Mouse (Mus musculus): ENCODE data around the gene Dars.
A peak's percentile ranks its signal among the peaks of the same experiment; 100 is the strongest.

Gene Dars

DNA sequence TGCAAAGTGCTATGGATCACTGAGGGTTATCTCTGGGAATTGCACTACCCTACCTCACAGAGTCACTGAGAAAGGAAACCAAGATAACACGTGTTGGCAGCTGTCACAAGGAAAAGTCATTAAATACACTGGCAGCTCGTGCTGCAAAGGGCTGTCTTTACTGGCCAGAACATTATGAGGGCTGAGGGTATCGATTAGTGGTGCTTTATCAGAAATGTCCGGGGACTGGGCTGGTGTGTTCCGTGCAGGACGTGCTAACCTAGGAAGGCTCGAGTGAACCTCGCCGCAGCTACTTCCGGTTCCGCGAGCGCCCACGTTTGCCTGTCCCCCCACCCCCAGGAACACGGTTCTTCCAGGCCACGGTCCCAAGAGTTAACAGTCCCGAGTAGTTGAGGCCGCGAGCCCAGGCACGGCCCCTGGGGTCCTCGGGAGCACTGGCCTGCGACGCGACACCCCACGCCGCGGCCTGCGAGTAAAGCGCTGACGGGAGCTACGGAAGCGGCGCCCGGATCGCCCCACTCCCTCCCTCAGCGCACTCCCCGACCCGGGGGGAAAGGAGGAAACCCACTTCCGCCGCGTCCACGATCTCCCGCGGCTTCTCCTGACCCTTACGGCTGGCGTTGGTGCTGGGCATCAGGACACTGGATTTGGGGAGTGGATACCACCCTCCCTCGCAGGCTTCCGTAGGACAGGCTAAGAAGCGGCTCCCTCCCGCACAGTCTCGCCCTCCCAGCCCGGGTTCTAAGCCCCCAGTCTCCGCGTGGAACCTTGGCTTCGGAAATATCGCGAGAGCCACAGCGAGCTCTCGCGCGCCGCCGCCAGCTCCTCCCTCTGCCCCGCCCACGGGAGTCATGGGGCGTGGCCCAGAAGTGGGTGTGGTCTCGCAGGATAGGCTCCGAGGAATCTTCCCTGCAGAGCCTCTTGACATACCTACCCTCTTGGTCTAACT, at the start of gene Dars:
Gene Dars, minus strand, starts transcription at position 785 of the 949 bp plus-strand sequence.
- DNase-seq (ENCODE audit: low spot score) = peak; percentile 81

DNA sequence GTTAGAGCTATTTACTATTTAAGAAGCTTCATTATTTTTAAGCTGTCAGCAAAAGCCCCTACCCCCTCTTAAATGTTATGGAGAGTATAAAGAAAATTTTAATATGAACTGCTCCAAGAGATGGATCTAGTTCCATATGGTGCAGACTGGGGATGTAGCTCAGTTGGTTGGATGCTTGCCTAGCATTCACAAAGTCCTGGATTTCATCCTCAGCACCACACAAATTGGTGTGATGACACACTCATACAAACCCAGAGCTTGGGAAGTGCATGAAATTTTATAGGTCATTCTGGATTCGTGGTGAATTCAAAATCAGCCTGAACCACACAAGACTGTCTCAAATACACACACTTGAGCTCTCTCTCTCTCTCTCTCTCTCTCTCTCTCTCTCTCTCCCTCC, 49.7 kb upstream of the Dars start:
- no peak for DNase-seq (ENCODE audit: low spot score)

DNA sequence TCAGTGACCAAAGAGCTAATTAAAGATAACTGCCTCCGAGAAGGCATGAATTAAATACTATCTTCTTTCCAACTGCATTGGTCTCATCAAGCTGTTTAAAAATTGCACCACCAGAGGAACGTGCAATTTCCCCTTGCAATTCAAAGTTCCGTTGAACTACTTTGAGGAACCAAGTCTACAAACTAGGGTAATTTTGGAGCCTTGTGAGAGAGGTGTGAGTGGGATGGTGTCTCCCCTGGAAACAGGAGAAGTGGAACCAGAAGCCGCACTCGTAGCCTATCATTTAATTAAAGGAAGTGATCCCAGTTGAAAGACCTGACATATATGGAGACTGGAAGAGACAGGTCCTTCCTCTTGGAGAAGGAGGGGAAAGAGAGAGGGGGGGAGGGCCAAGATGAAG, 46.3 kb upstream of the Dars start:
- DNase-seq (ENCODE audit: low spot score) = no peak

DNA sequence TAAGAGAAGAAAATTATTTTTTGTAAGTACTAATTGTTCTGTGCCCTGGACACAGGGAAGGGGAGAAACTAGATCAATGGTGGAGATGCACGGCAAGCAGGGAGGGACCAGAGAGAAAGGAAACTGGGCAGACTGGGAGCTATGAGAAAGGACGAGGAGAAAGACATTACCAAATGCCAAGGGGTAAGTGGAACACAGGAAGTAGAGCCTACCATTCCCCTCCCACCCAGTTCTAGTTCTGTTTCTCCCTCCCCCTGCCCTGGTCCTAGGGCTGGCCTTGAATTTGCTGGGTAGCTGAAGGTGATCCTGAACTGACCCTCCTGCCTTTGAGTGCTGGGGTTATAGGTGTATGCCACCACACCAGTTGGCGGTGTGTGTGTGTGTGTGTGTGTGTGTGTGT, 45.2 kb upstream of the Dars start:
- no peak for DNase-seq (ENCODE audit: low spot score)

DNA sequence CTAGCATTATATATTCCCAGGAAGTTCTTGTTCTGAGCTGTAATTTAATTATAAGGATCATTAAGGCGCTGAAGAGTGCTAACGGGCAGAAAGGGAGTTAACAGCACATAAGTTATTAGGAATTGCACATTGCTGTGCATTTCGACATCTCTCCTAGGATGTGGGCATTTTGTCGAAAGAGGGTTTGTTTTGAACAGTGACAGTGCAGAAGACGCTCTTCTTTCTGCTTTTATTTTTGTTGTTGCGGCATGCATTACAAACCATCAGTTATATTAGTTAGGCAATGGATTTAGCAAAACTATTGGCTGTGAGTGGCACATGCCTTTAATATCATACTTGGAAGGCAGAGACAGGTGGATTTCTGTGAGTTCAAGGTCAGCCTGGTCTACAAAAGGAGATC, 43.6 kb upstream of the Dars start:
- no peak for DNase-seq (ENCODE audit: low spot score)

DNA sequence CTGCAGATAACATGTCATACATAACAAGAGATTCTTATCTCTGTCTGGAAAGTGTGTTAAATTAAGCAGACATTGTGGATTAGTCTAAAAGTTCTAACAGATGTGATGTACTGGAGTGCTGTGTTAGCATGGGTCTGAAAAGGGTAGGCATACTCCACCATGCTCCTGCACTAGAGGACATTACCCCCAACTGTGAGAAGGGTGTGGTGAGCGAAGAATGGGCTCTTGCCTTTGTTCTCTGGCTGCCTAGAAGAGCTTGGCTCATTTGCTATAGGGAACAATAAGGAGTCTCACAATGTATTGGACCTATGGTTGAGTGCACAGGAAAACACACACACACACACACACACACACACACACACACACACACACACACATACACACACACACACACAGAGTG, 42.3 kb upstream of the Dars start:
- no peak for DNase-seq (ENCODE audit: low spot score)

DNA sequence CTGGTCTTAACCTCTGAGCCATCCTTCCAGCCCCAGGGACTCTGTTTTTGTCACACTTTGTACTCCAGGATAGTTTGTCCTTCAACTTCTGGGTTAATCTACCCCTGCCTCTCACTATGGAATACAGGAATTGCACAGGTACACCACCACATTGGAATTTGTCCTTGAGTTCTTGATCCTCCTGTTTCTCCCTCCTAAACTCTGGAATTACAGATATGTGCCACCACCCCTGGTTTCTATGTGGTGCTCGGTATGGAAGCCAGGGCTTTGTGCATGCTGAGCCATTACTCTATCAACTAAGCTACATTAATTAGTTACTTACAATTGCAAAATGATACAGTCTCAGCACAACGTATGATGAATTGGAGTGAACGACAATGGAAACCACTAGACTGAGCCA, 41.8 kb upstream of the Dars start:
- DNase-seq (ENCODE audit: low spot score) = no peak

DNA sequence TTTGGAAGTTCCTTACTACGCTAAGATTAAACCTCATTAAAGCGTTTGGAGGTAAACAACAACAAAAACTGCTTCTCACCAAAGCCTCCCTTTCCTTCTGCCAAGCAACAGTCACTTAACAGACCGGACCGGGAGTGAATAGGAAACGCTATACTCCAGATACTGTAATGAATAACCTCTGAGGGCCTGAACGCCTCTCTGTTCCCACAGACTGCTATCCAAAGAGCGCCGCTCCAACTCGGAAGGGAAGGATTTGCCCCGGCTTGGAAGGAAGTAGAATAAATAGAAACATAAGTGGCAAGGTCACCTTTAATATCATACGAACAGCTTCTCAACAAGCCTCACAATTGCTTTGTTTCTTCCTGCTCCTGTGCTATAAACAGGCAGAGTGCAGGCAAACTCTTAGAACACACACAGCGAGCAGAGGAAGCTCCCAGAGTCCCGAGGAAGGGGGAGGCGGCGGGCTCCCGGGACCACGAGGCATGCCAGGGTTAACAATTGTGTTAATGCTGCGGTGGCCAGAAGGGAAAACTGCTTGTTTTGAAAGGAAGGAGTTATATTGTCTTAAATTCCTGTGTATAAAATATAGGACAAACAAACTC, 39.8 kb upstream of the Dars start:
- DNase-seq (ENCODE audit: low spot score) = no peak

DNA sequence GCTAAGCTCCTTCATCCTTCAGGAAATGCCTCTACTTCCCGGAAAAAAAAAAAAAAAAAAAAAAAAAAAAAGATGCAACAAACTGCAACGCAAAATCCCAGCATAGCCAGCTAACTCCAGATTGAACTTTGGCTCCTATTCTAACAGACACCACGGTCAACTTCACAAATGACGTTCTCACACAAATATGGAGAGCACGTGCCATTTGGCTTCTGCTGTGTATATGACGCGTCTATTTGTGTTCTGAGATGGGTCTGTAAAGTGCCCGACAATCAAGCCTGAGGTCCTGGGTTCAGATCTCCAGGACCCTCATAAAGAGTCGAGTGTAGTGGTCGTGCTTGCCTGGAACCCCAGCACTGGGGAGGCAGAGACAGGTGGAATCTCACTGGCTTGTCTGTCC, 39.1 kb upstream of the Dars start:
- no peak for DNase-seq (ENCODE audit: low spot score)

DNA sequence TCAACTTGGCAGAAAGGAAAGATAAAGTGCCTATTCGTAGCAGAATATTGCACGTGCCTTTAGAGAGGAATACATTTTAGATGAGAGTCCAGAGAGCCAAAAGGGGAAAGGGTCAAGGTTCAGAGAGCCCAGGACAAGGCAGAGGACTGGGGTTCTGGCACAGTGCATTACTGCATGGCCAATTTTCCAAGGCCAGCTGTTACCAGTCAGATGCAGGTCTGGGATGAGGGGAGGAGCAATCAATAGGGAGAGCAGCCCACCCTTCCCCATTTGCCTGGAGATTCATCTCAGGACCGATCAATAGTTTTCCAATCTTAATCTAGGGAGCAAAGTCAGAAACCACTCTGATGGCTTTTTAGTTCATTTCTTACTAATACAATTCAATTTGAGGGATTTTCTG, 35.0 kb upstream of the Dars start:
- no peak for DNase-seq (ENCODE audit: low spot score)

DNA sequence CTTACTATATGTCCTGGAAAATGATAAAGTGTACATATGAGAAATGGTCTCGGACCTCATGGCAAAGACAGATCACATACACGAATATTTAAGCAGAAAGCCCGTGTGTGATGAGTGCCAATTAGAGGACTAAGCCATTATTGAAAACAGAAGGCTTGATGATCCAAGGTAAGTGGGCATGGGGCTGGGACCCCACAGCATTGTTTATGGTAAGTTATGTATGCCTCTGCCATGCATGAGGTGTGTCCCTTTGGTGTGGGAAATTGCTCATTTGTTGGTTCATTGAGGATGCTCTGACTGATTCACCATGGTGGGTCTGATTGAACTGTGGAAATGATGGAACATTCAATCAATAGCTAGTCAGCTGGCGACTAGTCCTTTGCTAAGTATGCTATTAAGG, 34.0 kb upstream of the Dars start:
- no peak for DNase-seq (ENCODE audit: low spot score)

DNA sequence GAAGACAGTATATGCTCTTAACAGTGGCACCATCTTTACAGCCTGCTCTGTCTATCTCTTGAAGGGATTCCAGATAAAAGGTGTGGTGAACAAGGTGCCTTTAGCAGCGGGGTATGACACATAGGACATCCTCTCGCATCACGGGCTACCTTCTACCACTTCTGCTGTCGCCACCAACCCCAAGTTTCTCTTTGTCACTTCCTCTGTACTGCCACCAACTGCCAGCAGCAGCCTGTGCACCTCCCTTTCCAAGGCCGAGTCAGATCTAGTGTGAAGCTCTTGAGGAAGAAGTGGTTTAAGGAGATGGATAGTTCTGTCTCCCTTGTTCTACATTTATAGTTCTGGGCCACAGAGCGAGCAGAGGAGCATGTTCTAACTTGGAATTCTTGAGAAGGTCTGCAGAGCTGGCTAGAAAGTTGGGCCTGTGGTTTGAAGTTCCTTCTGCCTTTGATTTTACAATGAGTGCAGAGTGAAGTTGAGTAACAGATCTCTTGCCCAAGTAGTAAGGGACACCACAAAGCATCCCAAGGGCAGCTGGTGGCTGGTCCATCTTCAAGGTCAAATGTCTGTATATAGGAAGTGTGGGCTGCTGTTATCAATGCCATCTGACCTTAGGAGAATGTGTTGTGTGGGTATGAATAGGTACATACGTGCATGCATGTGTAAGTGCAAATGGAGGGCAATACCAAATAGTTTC, 30.2 kb upstream of the Dars start:
- DNase-seq (ENCODE audit: low spot score) = no peak

DNA sequence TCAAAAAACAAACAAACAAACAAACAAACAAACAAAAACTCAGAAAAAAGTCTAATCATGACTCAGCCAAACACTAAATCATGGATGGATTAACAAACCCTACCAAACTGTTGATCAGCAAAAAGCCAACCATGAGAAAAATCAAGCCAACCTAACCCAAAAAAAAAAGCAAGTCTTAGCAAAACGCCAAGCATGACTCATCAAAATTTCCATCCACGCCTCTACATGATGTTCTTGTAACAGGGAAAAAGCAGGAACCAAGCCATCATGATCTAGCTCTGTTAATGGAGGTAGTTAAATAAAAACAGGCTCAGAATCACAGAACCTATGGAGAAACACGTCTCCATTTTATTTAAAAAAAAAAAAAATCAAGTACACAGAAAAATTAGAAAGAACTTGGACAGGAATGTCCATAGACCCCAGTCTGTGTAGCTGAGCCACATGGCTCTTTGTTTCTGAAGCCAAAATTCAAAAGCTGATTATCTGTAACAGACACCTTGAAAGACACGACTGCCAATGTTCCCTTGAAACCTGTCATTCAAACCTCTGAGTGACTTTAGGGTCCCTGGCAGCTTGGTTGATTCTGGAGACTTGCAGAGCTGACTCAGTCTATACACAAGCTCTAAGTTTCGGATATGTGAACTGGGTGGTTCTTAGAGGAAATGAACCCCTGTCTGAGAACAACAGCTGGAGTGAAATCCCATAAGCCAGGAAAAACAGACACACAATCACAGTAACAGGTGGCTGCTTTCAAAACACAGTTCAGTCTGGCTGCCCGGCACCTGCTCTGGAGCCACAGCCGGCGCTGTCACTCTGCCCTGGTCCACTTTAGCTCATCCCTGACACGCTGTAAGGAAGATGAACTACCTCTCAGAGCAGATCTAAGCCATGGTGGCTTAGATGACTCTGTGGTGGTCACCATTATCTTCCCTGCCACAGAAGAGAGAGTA, 27.0 kb upstream of the Dars start:
- DNase-seq (ENCODE audit: low spot score) = no peak

DNA sequence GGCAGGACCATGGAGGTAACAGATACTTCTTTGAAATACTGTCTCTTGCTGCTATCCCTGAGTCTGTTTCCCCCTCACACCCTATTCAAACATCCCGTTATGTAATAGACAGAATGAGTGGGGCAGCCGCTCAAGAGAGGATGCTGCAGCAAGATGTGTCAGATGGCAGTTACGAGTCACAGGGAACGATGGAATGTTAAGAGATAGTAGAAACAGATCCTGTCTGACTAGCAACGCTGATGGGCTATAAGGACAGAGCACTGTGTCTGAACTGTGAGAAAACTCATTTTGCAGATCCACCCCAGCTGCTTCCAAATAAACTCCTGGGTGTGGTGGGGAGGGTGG, 23.9 kb upstream of the Dars start:
- no peak for DNase-seq (ENCODE audit: low spot score)

DNA sequence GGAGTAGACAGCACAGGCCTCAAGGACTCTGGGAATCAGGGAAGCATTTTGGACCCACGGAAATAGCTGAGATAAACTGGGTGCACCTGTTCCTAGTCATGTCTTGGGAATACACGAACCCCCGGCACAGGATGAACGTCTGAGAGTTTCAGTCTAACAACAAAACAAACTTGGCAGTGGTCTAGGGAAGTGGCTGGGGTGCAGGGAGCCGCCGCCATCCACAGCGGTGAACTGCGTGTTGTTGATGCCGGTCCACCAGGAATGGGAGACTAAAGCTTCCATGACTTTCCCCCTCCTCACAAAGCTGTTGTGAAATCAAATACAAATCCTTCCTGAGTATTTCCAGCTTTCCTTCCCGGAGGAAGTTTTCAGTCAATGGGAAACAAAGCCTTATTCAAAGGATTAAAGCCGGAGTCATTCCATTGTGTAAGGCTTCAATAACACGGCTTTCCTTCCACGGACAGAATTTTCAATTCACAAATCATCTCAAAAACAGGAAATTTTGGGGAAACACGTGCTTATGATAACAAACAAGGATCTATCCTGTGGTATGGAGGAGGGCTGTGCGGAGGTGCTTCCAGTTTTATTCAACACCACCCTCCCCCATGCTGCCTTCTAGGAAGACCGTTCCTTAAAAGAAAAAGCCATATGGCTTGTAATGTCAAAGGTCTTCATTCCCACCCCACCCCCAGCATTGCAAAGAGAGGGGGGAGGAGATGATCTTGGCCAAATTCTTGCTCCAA, 23.4 kb upstream of the Dars start:
- DNase-seq (ENCODE audit: low spot score) = no peak

DNA sequence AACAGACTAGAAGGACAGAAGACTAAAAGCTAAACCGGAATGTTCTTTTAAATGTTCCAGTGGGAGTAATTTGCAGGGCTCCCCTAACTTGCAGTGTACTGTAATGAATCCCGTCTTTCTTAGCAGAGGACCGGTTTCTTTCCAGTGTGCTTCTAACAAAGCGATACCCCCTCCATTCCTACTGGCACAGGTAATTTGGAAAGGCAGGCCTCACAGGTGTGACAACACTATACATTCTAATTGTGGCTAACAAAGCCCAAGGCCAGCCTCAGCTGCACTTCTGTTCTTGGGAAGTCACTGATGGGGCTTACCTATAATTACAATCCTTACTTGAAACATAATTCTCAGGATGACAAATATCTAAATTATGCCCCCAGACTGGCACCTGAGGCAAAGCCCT, 22.4 kb upstream of the Dars start:
- DNase-seq (ENCODE audit: low spot score) = no peak

DNA sequence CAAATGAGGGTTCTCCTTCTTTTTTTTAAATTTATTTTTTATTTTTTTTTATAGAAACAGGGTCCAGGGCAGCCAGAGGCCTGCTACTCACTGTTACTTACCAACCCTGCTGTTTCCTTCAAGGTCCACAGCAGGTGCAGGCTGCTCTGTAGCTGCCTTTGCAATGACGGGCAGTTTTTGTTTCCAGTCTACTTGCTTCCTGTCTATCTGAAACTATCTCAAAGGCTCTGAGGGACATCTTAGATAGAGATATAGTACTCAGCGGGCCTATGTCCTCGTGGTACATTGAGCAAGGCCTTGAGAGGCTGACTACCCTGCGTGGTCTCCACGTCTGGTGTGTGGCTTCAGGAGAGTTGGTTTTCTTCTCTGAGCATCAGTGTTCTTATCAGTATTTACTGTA, 21.4 kb upstream of the Dars start:
- DNase-seq (ENCODE audit: low spot score) = no peak

DNA sequence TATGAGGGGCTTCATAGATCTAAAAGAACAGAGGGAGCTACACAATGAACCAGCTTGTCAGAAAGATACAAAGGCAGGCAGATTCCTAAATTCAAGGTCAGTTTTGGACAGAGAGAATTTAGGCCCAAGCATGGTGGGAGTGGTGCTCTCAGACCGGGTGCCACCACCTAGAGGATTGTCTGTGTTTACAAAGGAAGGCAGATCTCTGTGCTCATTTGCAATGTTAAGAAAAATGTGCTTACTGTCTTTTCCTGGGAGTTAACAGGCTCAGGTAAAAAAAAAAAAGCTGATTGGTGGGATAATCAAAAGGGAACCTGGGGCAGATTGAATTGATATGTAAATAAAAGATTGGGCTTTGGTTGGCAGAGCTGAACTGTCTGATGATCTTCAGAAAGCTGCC, 20.1 kb upstream of the Dars start:
- DNase-seq (ENCODE audit: low spot score) = no peak

DNA sequence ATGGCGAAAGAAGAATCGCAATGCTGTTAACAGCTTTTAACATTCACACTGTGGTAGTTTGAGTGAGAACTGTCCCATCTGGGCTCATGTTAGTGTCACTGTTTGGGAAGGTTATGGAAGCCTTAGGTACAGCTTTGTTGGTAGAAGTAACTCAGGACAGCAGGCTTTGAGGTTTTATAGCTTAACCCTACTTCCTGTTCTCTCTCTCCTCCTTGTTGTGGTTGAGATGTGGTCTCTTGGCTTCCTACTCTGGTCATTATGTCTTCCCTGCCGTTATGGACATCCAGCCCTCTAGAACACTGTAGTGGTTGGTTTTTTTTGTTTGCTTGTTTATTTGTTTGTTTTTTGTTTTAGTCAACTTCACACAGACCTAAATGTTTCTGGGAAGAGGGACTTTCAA, 18.8 kb upstream of the Dars start:
- DNase-seq (ENCODE audit: low spot score) = no peak

DNA sequence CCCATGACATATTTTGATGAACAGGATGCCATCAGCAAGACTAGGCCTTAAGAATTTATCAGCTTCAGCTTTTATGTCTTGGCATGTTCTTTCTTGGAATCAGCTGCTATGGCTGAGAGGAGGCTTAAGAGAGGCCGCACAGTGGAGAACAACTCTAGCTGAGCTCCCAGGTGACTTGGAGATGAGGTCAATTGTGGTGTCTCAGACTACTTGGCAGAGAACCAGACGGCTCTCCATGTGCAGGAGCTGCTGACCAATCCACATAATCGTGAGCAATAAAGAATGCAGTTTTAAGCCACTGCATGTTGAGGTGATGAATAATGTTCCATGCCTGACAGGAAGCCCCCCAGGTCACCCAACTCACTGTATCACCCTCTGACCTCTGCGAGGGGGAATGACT, 18.4 kb upstream of the Dars start:
- DNase-seq (ENCODE audit: low spot score) = no peak

DNA sequence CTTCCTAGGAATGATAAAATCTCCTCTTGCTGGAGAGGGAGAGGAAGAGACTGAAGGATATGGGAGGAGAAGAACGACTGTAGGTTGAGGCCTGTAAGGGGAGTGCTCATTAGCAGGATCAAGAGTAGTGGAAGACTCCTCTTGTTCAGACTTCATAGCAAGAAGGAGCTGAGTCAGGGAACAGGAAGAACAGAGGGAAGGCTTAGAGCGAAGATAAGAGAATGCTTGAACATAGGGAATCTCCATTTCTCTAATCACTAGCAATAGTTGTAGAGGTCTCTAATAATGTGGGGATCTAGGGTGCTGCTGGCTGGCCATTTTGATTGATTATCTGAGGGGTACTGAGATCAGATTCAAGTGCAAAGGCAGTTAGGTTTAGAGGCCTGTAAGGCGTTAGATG, 7.8 kb upstream of the Dars start:
- no peak for DNase-seq (ENCODE audit: low spot score)

DNA sequence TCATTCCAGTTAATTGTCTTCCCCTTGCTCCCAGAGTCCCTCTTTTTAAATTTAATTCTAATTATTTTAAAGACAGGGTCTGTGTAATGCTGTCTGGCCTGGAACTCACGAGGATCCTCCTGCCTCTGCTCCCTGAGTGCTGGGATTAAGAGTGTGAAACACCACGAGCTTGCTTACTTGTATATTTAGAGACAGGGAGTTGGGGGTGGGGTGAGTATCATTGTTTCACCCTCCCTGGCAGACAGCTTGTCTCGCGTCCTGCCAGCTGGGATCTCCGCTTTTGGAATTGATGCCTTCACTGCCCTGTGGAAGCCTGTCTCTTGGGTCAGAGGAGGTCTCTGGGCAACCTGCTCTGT, 343 bp upstream of the Dars start:
- DNase-seq (ENCODE audit: low spot score) = no peak
